ENCODE assay signal across 9 mouse cellular contexts in the genomic region with DNA sequence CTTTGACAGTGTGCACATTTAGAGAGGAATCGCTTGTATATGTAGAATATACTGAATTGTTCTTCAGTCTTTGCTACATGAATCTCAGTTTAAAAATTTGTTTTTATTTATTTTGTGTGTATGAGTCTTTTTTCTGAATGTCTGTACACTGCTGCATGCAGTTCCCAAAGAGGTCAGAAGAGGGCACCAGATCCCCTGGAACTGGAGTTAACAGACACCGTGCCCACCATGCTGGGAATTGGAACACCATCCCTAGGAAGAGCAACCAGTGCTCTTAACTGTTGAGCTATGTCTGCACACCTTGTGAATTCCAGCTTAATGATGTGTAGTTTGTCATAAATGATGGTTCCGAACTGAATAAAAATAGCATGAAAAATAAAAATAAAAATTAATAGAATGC. TPM values are rescaled to one million over a fixed set of nuclear protein-coding genes. Genes with fewer than 3 reads are reported as not detected.
DNase-seq lines count a peak whose midpoint lies in the region; ATAC-seq and TF ChIP-seq lines count a peak whose summit lies in the region.
"Had no signal": no experiment of that assay in that cellular context is flagged by ENCODE, and none has a peak within 500 bp of the region (broad histone marks: within the 10 kb centered on the region; RNA-seq: fewer than 3 reads in every experiment).

No protein-coding gene starts in this region.

- no peak overlapping the region for H3K4me3 ChIP-seq in E14TG2a.4 (replicated peaks; ENCODE audit: low read length)
- H3K4me3 ChIP-seq in liver, postnatal 0 days (ENCODE audit: low read depth, low read length), result no peak overlapping the region
- no peak overlapping the region for H3K4me3 ChIP-seq in stomach, postnatal 0 days (ENCODE audit: low read depth, low read length)
- H3K4me3 ChIP-seq: lung, embryonic 15.5 days had no signal

- peak; percentile 97 for TF ChIP-seq CTCF in E14TG2a.4 (conservative IDR thresholded peaks at IDR 0.05; ENCODE audit: low read length)
- peak; percentile 80 for TF ChIP-seq CTCF in liver, postnatal 0 days (IDR thresholded peaks at IDR 0.05; ENCODE audit: low read depth)
- peak; percentile 80 for TF ChIP-seq CTCF in stomach, postnatal 0 days (IDR thresholded peaks at IDR 0.05; ENCODE audit: low read depth)

- WGBS in liver, postnatal 0 days (ENCODE audit: insufficient replicate concordance), result 61% methylated on average over 3 of the region's 3 CpGs
- WGBS in stomach, postnatal 0 days, result 69% methylated on average over 3 of the region's 3 CpGs

- H3K36me3 ChIP-seq in E14TG2a.4 (ENCODE audit: insufficient read depth, low read length), result peaks cover 10% of the 10 kb centered on the region
- H3K36me3 ChIP-seq in liver, postnatal 0 days (replicated peaks; ENCODE audit: insufficient read depth, low read length), result peaks cover 16% of the 10 kb centered on the region
- H3K36me3 ChIP-seq in stomach, postnatal 0 days (ENCODE audit: control insufficient read depth, insufficient read depth, low read length), result peaks cover 8% of the 10 kb centered on the region; the same call in 1 of the 2 replicates

- no peaks in the 10 kb centered on the region for H3K9me3 ChIP-seq in E14TG2a.4 (ENCODE audit: low read length)
- H3K9me3 ChIP-seq in liver, postnatal 0 days (ENCODE audit: low read length), result no peaks in the 10 kb centered on the region
- H3K9me3 ChIP-seq in stomach, postnatal 0 days (ENCODE audit: control insufficient read depth, low read length), result no peaks in the 10 kb centered on the region
- H3K9me3 ChIP-seq: lung, embryonic 15.5 days had no signal

- H3K9ac ChIP-seq in liver, postnatal 0 days (replicated peaks), result no peak overlapping the region
- no peak overlapping the region for H3K9ac ChIP-seq in stomach, postnatal 0 days (ENCODE audit: low read length)
- H3K9ac ChIP-seq: lung, embryonic 15.5 days had no signal

- peak; percentile 74; the same call in 1 of the 2 replicates for ATAC-seq in common myeloid progenitor, adult 5-6 weeks (replicated peaks; ENCODE audit: low read depth, poor library complexity, severe bottlenecking)
- no peak for ATAC-seq in liver, postnatal 0 days
- no peak for ATAC-seq in stomach, postnatal 0 days (ENCODE audit: low FRiP score, low TSS enrichment)
- ATAC-seq in frontal cortex, adult (ENCODE audit: low TSS enrichment), result no peak

- H3K27me3 ChIP-seq in E14TG2a.4 (ENCODE audit: insufficient read depth, low read length), result no peaks in the 10 kb centered on the region
- no peaks in the 10 kb centered on the region for H3K27me3 ChIP-seq in liver, postnatal 0 days (ENCODE audit: insufficient read depth, low read length)
- no peaks in the 10 kb centered on the region for H3K27me3 ChIP-seq in stomach, postnatal 0 days (ENCODE audit: control insufficient read depth, insufficient read depth, low read length)
- H3K27me3 ChIP-seq: lung, embryonic 15.5 days had no signal

- H3K4me2 ChIP-seq in liver, postnatal 0 days (ENCODE audit: low read depth, low read length), result no peak overlapping the region
- H3K4me2 ChIP-seq in stomach, postnatal 0 days (replicated peaks; ENCODE audit: low read depth), result no peak overlapping the region
- H3K4me2 ChIP-seq: lung, embryonic 15.5 days had no signal

- peak; percentile 44 for DNase-seq in kidney, adult 9 months
- no peak for DNase-seq in kidney, adult 11 months
- peak; percentile 78 for DNase-seq in ZHBTc4 (ENCODE audit: low read depth, low spot score)
- DNase-seq in liver, postnatal 0 days, result peak; percentile 63
- peak; percentile 61 for DNase-seq in stomach, postnatal 0 days (ENCODE audit: low spot score)

- no peaks in the 10 kb centered on the region for H3K4me1 ChIP-seq in E14TG2a.4 (replicated peaks; ENCODE audit: low read depth, low read length)
- H3K4me1 ChIP-seq in liver, postnatal 0 days (ENCODE audit: insufficient read depth), result no peaks in the 10 kb centered on the region
- H3K4me1 ChIP-seq in stomach, postnatal 0 days (replicated peaks; ENCODE audit: control insufficient read depth, insufficient read depth), result no peaks in the 10 kb centered on the region
- H3K4me1 ChIP-seq: lung, embryonic 15.5 days had no signal

- no peak for TF ChIP-seq EP300 in liver, postnatal 0 days (IDR thresholded peaks at IDR 0.05; ENCODE audit: low read depth)
- no peak for TF ChIP-seq EP300 in stomach, postnatal 0 days (optimal IDR thresholded peaks at IDR 0.05)

- no peak overlapping the region for H3K27ac ChIP-seq in liver, postnatal 0 days (ENCODE audit: low read depth)
- no peak overlapping the region for H3K27ac ChIP-seq in stomach, postnatal 0 days (replicated peaks)
- H3K27ac ChIP-seq: lung, embryonic 15.5 days had no signal

RNA-seq across cellular contexts. Expression of a gene that starts 24.2 kb away (rescaled TPM):
- not detected in 2 replicates for total RNA-seq in common myeloid progenitor, adult 5-6 weeks (2017)
- 0.14 and 0.19 TPM in 2 replicates for polyA plus RNA-seq in liver, postnatal 0 days (2015; fragmentation: Nextera tagmentation; extraction: Ambion mirVana)
- 173 and 196 TPM in 2 replicates for polyA plus RNA-seq in stomach, postnatal 0 days (2015; fragmentation: Nextera tagmentation; extraction: Ambion mirVana)

RNA-seq across cellular contexts. Expression of a gene that starts 34.4 kb away (rescaled TPM):
- 66.5 and 103 TPM in 2 replicates for total RNA-seq in common myeloid progenitor, adult 5-6 weeks (2017)
- 59.3 and 62.5 TPM in 2 replicates for polyA plus RNA-seq in liver, postnatal 0 days (2015; fragmentation: Nextera tagmentation; extraction: Ambion mirVana)
- 101 and 107 TPM in 2 replicates for polyA plus RNA-seq in stomach, postnatal 0 days (2015; fragmentation: Nextera tagmentation; extraction: Ambion mirVana)

RNA-seq across cellular contexts. Expression of a gene that starts 53.9 kb away (rescaled TPM):
- not detected in 2 replicates for total RNA-seq in common myeloid progenitor, adult 5-6 weeks (2017)
- 0.05 TPM in 1 of 2 replicates, not detected in the other for polyA plus RNA-seq in liver, postnatal 0 days (2015; fragmentation: Nextera tagmentation; extraction: Ambion mirVana)
- polyA plus RNA-seq in stomach, postnatal 0 days (2015; fragmentation: Nextera tagmentation; extraction: Ambion mirVana), result 0.11 TPM in 1 of 2 replicates, not detected in the other

Comparison
In these comparisons a context has a peak if more than half of its experiments do, and no peak if none do; other contexts are left out.
1. RNA of a gene that starts 24.2 kb away (polyA plus RNA-seq): 173 to 196 TPM in stomach, postnatal 0 days; 0.14 to 0.19 TPM in liver, postnatal 0 days; every median in the first group is over 100 times any median in the second.
2. Peak in every context shown above with its lines, with median percentiles within 50 percentile points of each other: CTCF ChIP-seq.